Mouse (Mus musculus): ENCODE measurements around the gene Tmem136.

DNA sequence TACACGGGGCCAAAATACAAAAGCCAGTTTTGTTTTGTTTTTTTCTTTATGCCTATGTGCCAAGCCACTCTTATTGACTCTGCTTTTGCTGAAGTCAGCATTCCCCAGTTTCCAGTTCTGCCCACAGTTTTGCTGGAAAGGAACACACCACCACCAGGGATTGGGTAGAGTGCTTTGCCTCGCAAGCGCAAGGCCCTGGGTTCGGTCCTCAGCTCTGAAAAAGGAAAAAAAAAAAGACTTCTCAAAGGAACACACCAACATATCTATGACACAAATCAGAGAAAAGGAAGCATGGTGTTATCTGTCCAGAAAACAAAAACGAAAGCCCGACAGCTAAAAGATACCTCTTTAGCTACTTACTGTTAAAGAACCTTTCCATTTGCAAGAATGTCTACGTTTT, 7.2 kb downstream of the Tmem136 start:
- TF ChIP-seq MYOG (IDR thresholded peaks at IDR 0.05; ENCODE audit: control insufficient read depth, extremely low read depth, insufficient read length) (no peak), CTCF (IDR thresholded peaks at IDR 0.05; ENCODE audit: control insufficient read depth, insufficient read depth, insufficient read length) (no peak), MYOD1 (IDR thresholded peaks at IDR 0.05; ENCODE audit: control insufficient read depth, insufficient read length, low read depth) (no peak), CEBPB (IDR thresholded peaks at IDR 0.05; ENCODE audit: low read depth) (no peak), MAX (IDR thresholded peaks at IDR 0.05) (no peak), USF1 (IDR thresholded peaks at IDR 0.05; ENCODE audit: low read depth) (no peak), FOSL1 (IDR thresholded peaks at IDR 0.05; ENCODE audit: insufficient read depth, low read length, poor library complexity, severe bottlenecking) (no peak)
